Mouse (Mus musculus): ENCODE measurements around the gene Hsbp1. TPM values are rescaled to one million over a fixed set of nuclear protein-coding genes. Genes with fewer than 3 reads are reported as not detected.
"Not testable (repeated sequence)": the region's sequence is repeated elsewhere in the genome, so short reads cannot be mapped to it uniquely, and the experiment has no call there.

The Hsbp1 gene
- polyA plus RNA-seq (2014; fragmentation: Nextera tagmentation; extraction: Ambion mirVana) = 693 and 850 TPM in 2 replicates

- Histone ChIP-seq H3K4me2 (ENCODE audit: low read length) (peak within 1 kb of the TSS; percentile 69), H3K27ac (replicated peaks; ENCODE audit: low read depth, low read length) (peak within 1 kb of the TSS; percentile 79), H3K36me3 (ENCODE audit: control insufficient read depth, insufficient read depth, low read length) (peaks cover 28% of the 10 kb centered on the region), H3K9me3 (ENCODE audit: control insufficient read depth, low read length) (no peaks in the 10 kb centered on the region), H3K27me3 (ENCODE audit: control insufficient read depth, insufficient read depth, low read length) (no peaks in the 10 kb centered on the region), H3K4me3 (replicated peaks; ENCODE audit: low read depth, low read length) (peak within 1 kb of the TSS; percentile 100), H3K9ac (replicated peaks; ENCODE audit: low read length) (peak within 1 kb of the TSS; percentile 97), H3K4me1 (ENCODE audit: control insufficient read depth, insufficient read depth, low read length) (peaks cover 10% of the 10 kb centered on the region)
- DNase-seq = peak; percentile 99
- ATAC-seq (ENCODE audit: low FRiP score, low TSS enrichment) = peak; percentile 97
- WGBS = 2% methylated on average over 52 of the region's 52 CpGs
These were observed at the start of gene Hsbp1 for GRCm38 (mm10) chr8:119344190-119344856. Gene Hsbp1 (plus strand): TSS chr8:119344488.

- ATAC-seq (ENCODE audit: low FRiP score, low TSS enrichment) (no peak), DNase-seq (no peak)
- Histone ChIP-seq H3K4me3 (replicated peaks; ENCODE audit: low read depth, low read length) (no peak overlapping the region), H3K9me3 (ENCODE audit: control insufficient read depth, low read length) (no peaks in the 10 kb centered on the region), H3K27me3 (ENCODE audit: control insufficient read depth, insufficient read depth, low read length) (no peaks in the 10 kb centered on the region), H3K4me2 (ENCODE audit: low read length) (no peak overlapping the region), H3K36me3 (ENCODE audit: control insufficient read depth, insufficient read depth, low read length) (no peaks in the 10 kb centered on the region), H3K27ac (replicated peaks; ENCODE audit: low read depth, low read length) (no peak overlapping the region), H3K4me1 (ENCODE audit: control insufficient read depth, insufficient read depth, low read length) (no peaks in the 10 kb centered on the region), H3K9ac (replicated peaks; ENCODE audit: low read length) (no peak overlapping the region)
- 84% methylated on average over 13 of the region's 13 CpGs for WGBS
These were observed 48.8 kb upstream of the Hsbp1 start for GRCm38 (mm10) chr8:119295477-119295876.

GRCm38 (mm10) chr8:119297752-119298151 lies 46.5 kb upstream of the Hsbp1 start:
- peak; percentile 61 for DNase-seq
- H3K36me3 ChIP-seq (ENCODE audit: control insufficient read depth, insufficient read depth, low read length); H3K4me1 ChIP-seq (ENCODE audit: control insufficient read depth, insufficient read depth, low read length); ATAC-seq (ENCODE audit: low FRiP score, low TSS enrichment); H3K9me3 ChIP-seq (ENCODE audit: control insufficient read depth, low read length); H3K4me2 ChIP-seq (ENCODE audit: low read length); H3K9ac ChIP-seq (replicated peaks; ENCODE audit: low read length); H3K27me3 ChIP-seq (ENCODE audit: control insufficient read depth, insufficient read depth, low read length); H3K27ac ChIP-seq (replicated peaks; ENCODE audit: low read depth, low read length); H3K4me3 ChIP-seq (replicated peaks; ENCODE audit: low read depth, low read length): not testable (repeated sequence)
- 30% methylated on average over 3 of the region's 3 CpGs for WGBS

GRCm38 (mm10) chr8:119300335-119300734 lies 44.0 kb upstream of the Hsbp1 start:
- no peaks in the 10 kb centered on the region for H3K36me3 ChIP-seq (ENCODE audit: control insufficient read depth, insufficient read depth, low read length)
- no peaks in the 10 kb centered on the region for H3K27me3 ChIP-seq (ENCODE audit: control insufficient read depth, insufficient read depth, low read length)
- WGBS = 91% methylated on average over 5 of the region's 5 CpGs
- no peak overlapping the region for H3K9ac ChIP-seq (replicated peaks; ENCODE audit: low read length)
- DNase-seq (no peak), ATAC-seq (ENCODE audit: low FRiP score, low TSS enrichment) (no peak)
- no peak overlapping the region for H3K27ac ChIP-seq (replicated peaks; ENCODE audit: low read depth, low read length)
- H3K4me1 ChIP-seq (ENCODE audit: control insufficient read depth, insufficient read depth, low read length) = no peaks in the 10 kb centered on the region
- H3K4me3 ChIP-seq (replicated peaks; ENCODE audit: low read depth, low read length) = no peak overlapping the region
- H3K4me2 ChIP-seq (ENCODE audit: low read length) = no peak overlapping the region
- no peaks in the 10 kb centered on the region for H3K9me3 ChIP-seq (ENCODE audit: control insufficient read depth, low read length)

GRCm38 (mm10) chr8:119304196-119304595 lies 40.1 kb upstream of the Hsbp1 start:
- H3K36me3 ChIP-seq (ENCODE audit: control insufficient read depth, insufficient read depth, low read length) = no peaks in the 10 kb centered on the region
- no peak overlapping the region for H3K4me2 ChIP-seq (ENCODE audit: low read length)
- no peaks in the 10 kb centered on the region for H3K9me3 ChIP-seq (ENCODE audit: control insufficient read depth, low read length)
- H3K4me1 ChIP-seq (ENCODE audit: control insufficient read depth, insufficient read depth, low read length) = no peaks in the 10 kb centered on the region
- no peaks in the 10 kb centered on the region for H3K27me3 ChIP-seq (ENCODE audit: control insufficient read depth, insufficient read depth, low read length)
- no peak overlapping the region for H3K4me3 ChIP-seq (replicated peaks; ENCODE audit: low read depth, low read length)
- ATAC-seq (ENCODE audit: low FRiP score, low TSS enrichment) = no peak
- H3K9ac ChIP-seq (replicated peaks; ENCODE audit: low read length) = no peak overlapping the region
- whole genome bisulfite sequencing = 82% methylated on average over 8 of the region's 8 CpGs
- DNase-seq = no peak
- no peak overlapping the region for H3K27ac ChIP-seq (replicated peaks; ENCODE audit: low read depth, low read length)

- DNase-seq = peak; percentile 8
- Histone ChIP-seq H3K4me3 (replicated peaks; ENCODE audit: low read depth, low read length) (no peak overlapping the region), H3K9ac (replicated peaks; ENCODE audit: low read length) (no peak overlapping the region), H3K4me1 (ENCODE audit: control insufficient read depth, insufficient read depth, low read length) (no peaks in the 10 kb centered on the region), H3K9me3 (ENCODE audit: control insufficient read depth, low read length) (no peaks in the 10 kb centered on the region), H3K4me2 (ENCODE audit: low read length) (no peak overlapping the region), H3K27me3 (ENCODE audit: control insufficient read depth, insufficient read depth, low read length) (no peaks in the 10 kb centered on the region), H3K27ac (replicated peaks; ENCODE audit: low read depth, low read length) (no peak overlapping the region), H3K36me3 (ENCODE audit: control insufficient read depth, insufficient read depth, low read length) (no peaks in the 10 kb centered on the region)
- 34% methylated on average over 3 of the region's 3 CpGs for WGBS
- no peak for ATAC-seq (ENCODE audit: low FRiP score, low TSS enrichment)
These were observed 32.9 kb upstream of the Hsbp1 start for GRCm38 (mm10) chr8:119311412-119311811.

- Histone ChIP-seq H3K9ac (replicated peaks; ENCODE audit: low read length) (no peak overlapping the region), H3K27me3 (ENCODE audit: control insufficient read depth, insufficient read depth, low read length) (no peaks in the 10 kb centered on the region), H3K36me3 (ENCODE audit: control insufficient read depth, insufficient read depth, low read length) (no peaks in the 10 kb centered on the region), H3K27ac (replicated peaks; ENCODE audit: low read depth, low read length) (no peak overlapping the region), H3K9me3 (ENCODE audit: control insufficient read depth, low read length) (no peaks in the 10 kb centered on the region), H3K4me1 (ENCODE audit: control insufficient read depth, insufficient read depth, low read length) (no peaks in the 10 kb centered on the region), H3K4me2 (ENCODE audit: low read length) (no peak overlapping the region), H3K4me3 (replicated peaks; ENCODE audit: low read depth, low read length) (no peak overlapping the region)
- DNase-seq = peak; percentile 21
- 58% methylated on average over 6 of the region's 6 CpGs for WGBS
- ATAC-seq (ENCODE audit: low FRiP score, low TSS enrichment) = no peak
These were observed 21.1 kb upstream of the Hsbp1 start for GRCm38 (mm10) chr8:119323215-119323614.

- Histone ChIP-seq H3K27me3 (ENCODE audit: control insufficient read depth, insufficient read depth, low read length) (no peaks in the 10 kb centered on the region), H3K36me3 (ENCODE audit: control insufficient read depth, insufficient read depth, low read length) (no peaks in the 10 kb centered on the region), H3K4me3 (replicated peaks; ENCODE audit: low read depth, low read length) (no peak overlapping the region), H3K4me2 (ENCODE audit: low read length) (no peak overlapping the region), H3K27ac (replicated peaks; ENCODE audit: low read depth, low read length) (no peak overlapping the region), H3K9me3 (ENCODE audit: control insufficient read depth, low read length) (no peaks in the 10 kb centered on the region), H3K4me1 (ENCODE audit: control insufficient read depth, insufficient read depth, low read length) (0 out of 2 replicates have a peak, but pooled peaks cover 2% of the 10 kb centered on the region), H3K9ac (replicated peaks; ENCODE audit: low read length) (no peak overlapping the region)
- no peak for DNase-seq
- WGBS = 83% methylated on average over 4 of the region's 4 CpGs
- ATAC-seq (ENCODE audit: low FRiP score, low TSS enrichment) = no peak
These were observed 4.7 kb upstream of the Hsbp1 start for GRCm38 (mm10) chr8:119339546-119339945.

- Histone ChIP-seq H3K27ac (replicated peaks; ENCODE audit: low read depth, low read length) (peak overlapping the region; percentile 70), H3K9me3 (ENCODE audit: control insufficient read depth, low read length) (no peaks in the 10 kb centered on the region), H3K36me3 (ENCODE audit: control insufficient read depth, insufficient read depth, low read length) (peaks cover 20% of the 10 kb centered on the region), H3K27me3 (ENCODE audit: control insufficient read depth, insufficient read depth, low read length) (no peaks in the 10 kb centered on the region), H3K4me2 (ENCODE audit: low read length) (peak overlapping the region; percentile 69), H3K9ac (replicated peaks; ENCODE audit: low read length) (no peak overlapping the region), H3K4me3 (replicated peaks; ENCODE audit: low read depth, low read length) (peak overlapping the region; percentile 100), H3K4me1 (ENCODE audit: control insufficient read depth, insufficient read depth, low read length) (peaks cover 10% of the 10 kb centered on the region)
- DNase-seq (no peak), ATAC-seq (ENCODE audit: low FRiP score, low TSS enrichment) (0 out of 2 replicates have a peak, but pooled peaks have one; percentile 1)
- 85% methylated on average over 3 of the region's 3 CpGs for WGBS
These were observed 682 bp upstream of the Hsbp1 start for GRCm38 (mm10) chr8:119343606-119344005.

Data from midbrain, embryonic 14.5 days (tissue).